Mouse (Mus musculus) heart, postnatal 0 days (tissue): ENCODE results near the gene Zmynd11. TPM values are rescaled to one million over a fixed set of nuclear protein-coding genes. Genes with fewer than 3 reads are reported as not detected.

ENCODE experiments used
- ATAC-seq: fragments of 200-750 bp; cut with Nextera tagmentation; 2 replicates; pipeline ENCODE4 v1.8.0; 2017; ENCODE audit warnings: low read depth, moderate number of reproducible peaks, moderate library complexity; ENCODE audit not compliant: insufficient read depth
- DNase-seq: peaks from one replicate; pipeline ENCODE4 v3.0.0-alpha.2; 2016; ENCODE audit warnings: low spot score
- H3K27ac ChIP-seq: fragments of 300-500 bp; sonication (generic); 2 replicates; pipeline ENCODE4 v1.5.1; 2014; ENCODE audit warnings: low read depth, mild to moderate bottlenecking
- H3K27me3 ChIP-seq: fragments of 300-500 bp; sonication (generic); 2 replicates; pipeline ENCODE4 v1.6.1; 2014; ENCODE audit warnings: low read length, mixed read lengths; ENCODE audit not compliant: control insufficient read depth, insufficient read depth
- H3K36me3 ChIP-seq: fragments of 300-500 bp; sonication (generic); replicated peaks from 2 replicates; pipeline ENCODE4 v1.6.1; 2014; ENCODE audit warnings: low read length, mixed read lengths; ENCODE audit not compliant: control insufficient read depth, insufficient read depth
- H3K4me1 ChIP-seq: fragments of 300-500 bp; sonication (generic); 2 replicates; pipeline ENCODE4 v1.6.1; 2014; ENCODE audit warnings: antibody characterized with exemption; ENCODE audit not compliant: control insufficient read depth, insufficient read depth
- H3K4me2 ChIP-seq: fragments of 300-500 bp; sonication (generic); 2 replicates; pipeline ENCODE4 v1.6.1; 2014; ENCODE audit warnings: low read depth, mild to moderate bottlenecking, low read length, moderate library complexity
- H3K4me3 ChIP-seq: fragments of 300-500 bp; sonication (generic); 2 replicates; pipeline ENCODE4 v1.5.1; 2014; ENCODE audit warnings: low read depth, low read length
- H3K9ac ChIP-seq: fragments of 300-500 bp; sonication (generic); replicated peaks from 2 replicates; pipeline ENCODE4 v1.6.1; 2014; ENCODE audit warnings: low read depth, low read length, mixed read lengths
- H3K9me3 ChIP-seq: fragments of 300-500 bp; sonication (generic); replicated peaks from 2 replicates; pipeline ENCODE4 v1.6.1; 2016; ENCODE audit warnings: low read length; ENCODE audit not compliant: control insufficient read depth
- CTCF ChIP-seq: IDR thresholded peaks from 2 replicates; pipeline ENCODE4 v1.5.1; 2016; ENCODE audit warnings: antibody characterized with exemption, control low read depth, low read depth
- EP300 ChIP-seq: IDR thresholded peaks from 2 replicates; pipeline ENCODE4 v1.6.1; 2016; ENCODE audit warnings: antibody characterized with exemption, low read depth
- WGBS: fragments of 180-500 bp; shearing (Covaris S2); extraction: QIAGEN DNeasy Blood & Tissue Kit; methylation state at CpG from one replicate; pipeline ENCODE4 v1.1.7; 2014; 5-methylcytosine and 5-hydroxymethylcytosine counted together
- polyA plus RNA-seq: library from polyadenylated mRNA; unstranded; fragments of >200 nt; fragmentation: Nextera tagmentation; extraction: Ambion mirVana; gene quantifications from 2 replicates; pipeline ENCODE4 v1.2.1, GENCODE M21; 2015
- total RNA-seq: library from RNA; depleted of rRNA; stranded (reverse); fragments of >200 nt; gene quantifications from 2 replicates; pipeline ENCODE4 v1.2.3, GENCODE M21; 2014; ENCODE audit warnings: low replicate concordance

The Zmynd11 gene
- total and polyA plus RNA-seq, 2 experiments from 2014 or later = 99.9 to 101 TPM

DNA sequence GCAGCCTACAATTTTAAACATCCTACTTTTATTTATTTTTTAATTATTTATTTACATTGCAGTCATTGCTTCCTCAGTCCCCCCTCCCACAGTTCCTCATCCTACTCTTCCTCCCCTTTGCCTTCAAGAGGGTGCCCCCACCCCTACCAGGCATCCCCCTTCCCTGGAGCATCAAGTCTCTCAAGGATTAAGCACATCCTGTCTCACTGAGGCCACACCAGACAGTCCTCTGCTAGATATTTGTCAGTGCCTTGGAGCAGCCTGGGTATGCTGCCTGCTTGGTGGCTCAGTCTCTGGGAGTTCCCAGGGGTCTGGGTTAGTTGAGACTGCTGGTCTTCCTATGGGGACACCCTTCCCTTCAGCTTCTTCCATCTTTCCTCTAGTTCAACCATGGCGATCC is 91.0 kb downstream of the Zmynd11 start:
- WGBS = 100% methylated on average over 1 of the region's 1 CpGs

DNA sequence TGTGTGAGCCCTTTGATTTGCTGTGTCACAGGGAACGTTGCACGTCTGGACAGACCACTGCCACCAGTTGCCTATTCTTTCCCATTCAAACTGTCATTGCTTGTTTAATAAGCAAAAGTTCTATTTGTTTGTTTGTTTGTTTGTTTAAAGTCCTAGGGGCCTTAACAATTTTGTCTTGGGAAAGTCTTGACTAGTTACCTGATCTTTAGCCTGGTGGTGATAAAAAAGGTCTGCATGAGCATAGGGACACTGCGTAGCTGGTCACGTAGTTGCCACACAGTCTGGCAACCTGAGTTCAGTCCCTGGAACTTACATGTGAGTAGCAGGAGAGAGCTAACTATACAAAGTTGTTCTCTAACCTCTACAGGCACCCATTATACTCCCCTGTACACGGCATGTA is 95.9 kb downstream of the Zmynd11 start:
- 86% methylated on average over 5 of the region's 5 CpGs for WGBS
- no peaks in the 10 kb centered on the region for H3K27me3 ChIP-seq
- H3K9ac ChIP-seq = no peak overlapping the region
- DNase-seq = no peak
- no peaks in the 10 kb centered on the region for H3K9me3 ChIP-seq
- no peak for TF ChIP-seq CTCF
- TF ChIP-seq EP300 = no peak
- no peak for ATAC-seq
- no peak overlapping the region for H3K4me3 ChIP-seq
- H3K27ac ChIP-seq = no peak overlapping the region
- no peaks in the 10 kb centered on the region for H3K4me1 ChIP-seq
- H3K4me2 ChIP-seq = no peak overlapping the region
- H3K36me3 ChIP-seq = peaks cover 17% of the 10 kb centered on the region; the same call in 1 of the 2 replicates

More for the DNA sequence above, 91.0 kb downstream of the Zmynd11 start:
- no peaks in the 10 kb centered on the region for H3K4me1 ChIP-seq
- no peak overlapping the region for H3K27ac ChIP-seq
- H3K36me3 ChIP-seq = peaks cover 3% of the 10 kb centered on the region; the same call in 1 of the 2 replicates
- no peaks in the 10 kb centered on the region for H3K27me3 ChIP-seq
- no peaks in the 10 kb centered on the region for H3K9me3 ChIP-seq
- no peak overlapping the region for H3K9ac ChIP-seq
- no peak overlapping the region for H3K4me3 ChIP-seq
- DNase-seq (no peak), ATAC-seq (no peak)
- TF ChIP-seq CTCF (no peak), EP300 (no peak)
- no peak overlapping the region for H3K4me2 ChIP-seq

DNA sequence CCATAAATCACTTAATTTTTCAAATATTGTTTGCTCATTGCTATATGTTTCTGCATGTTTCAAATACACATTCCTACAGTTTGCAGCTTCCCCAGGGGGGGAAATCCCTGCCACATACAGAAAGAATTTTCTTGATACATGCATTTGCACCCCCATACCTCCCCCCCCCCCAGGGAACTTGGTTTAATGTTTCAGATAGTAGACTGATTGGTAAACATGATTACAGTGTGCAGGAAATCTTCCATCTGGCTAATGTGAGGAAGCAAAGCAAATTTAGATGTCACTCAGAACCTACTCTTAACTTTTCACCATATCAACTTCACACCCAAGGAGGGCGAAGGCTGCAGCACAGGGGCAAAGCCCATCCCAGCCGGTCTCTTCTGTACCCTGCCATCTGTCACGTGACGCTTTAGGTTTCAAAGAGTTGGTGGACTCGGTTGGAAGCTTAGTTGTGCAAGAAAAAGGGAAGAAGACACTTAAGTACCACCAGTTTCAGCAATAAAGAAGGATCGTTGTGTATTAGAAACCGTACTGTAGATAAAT is 97.1 kb downstream of the Zmynd11 start:
- DNase-seq (no peak), ATAC-seq (no peak)
- H3K27me3 ChIP-seq = no peaks in the 10 kb centered on the region
- H3K4me2 ChIP-seq = no peak overlapping the region
- no peak overlapping the region for H3K4me3 ChIP-seq
- TF ChIP-seq EP300 = no peak
- no peak overlapping the region for H3K9ac ChIP-seq
- peaks cover 25% of the 10 kb centered on the region for H3K36me3 ChIP-seq
- no peaks in the 10 kb centered on the region for H3K9me3 ChIP-seq
- no peaks in the 10 kb centered on the region for H3K4me1 ChIP-seq
- H3K27ac ChIP-seq = no peak overlapping the region
- WGBS = 62% methylated on average over 7 of the region's 7 CpGs

DNA sequence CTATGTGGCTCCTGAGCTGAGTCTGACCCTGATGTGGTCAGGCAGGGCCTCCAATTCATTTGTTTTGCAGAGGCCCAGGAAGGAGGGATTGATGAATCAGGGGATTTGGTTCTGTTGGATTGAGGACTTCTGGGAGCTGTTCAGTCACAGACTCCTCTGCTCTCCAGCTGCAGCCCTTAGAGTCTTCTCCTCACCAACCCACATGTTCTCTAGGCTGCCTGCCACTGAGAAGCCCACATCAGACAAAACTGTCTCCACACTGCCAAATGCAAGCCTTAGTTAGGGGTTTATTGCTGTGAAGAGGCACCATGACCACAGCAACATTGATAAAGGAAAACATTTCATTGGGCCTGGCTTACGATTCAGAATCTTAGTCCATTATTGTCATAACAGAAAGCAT is 101.5 kb downstream of the Zmynd11 start:
- H3K4me3 ChIP-seq = no peak overlapping the region
- no peaks in the 10 kb centered on the region for H3K4me1 ChIP-seq
- peaks cover 57% of the 10 kb centered on the region for H3K36me3 ChIP-seq
- TF ChIP-seq CTCF (no peak), EP300 (no peak)
- DNase-seq (no peak), ATAC-seq (no peak)
- H3K4me2 ChIP-seq = no peak overlapping the region
- no peak overlapping the region for H3K9ac ChIP-seq
- H3K27ac ChIP-seq = no peak overlapping the region
- no peaks in the 10 kb centered on the region for H3K27me3 ChIP-seq
- 88% methylated on average over 1 of the region's 1 CpGs for WGBS
- no peaks in the 10 kb centered on the region for H3K9me3 ChIP-seq

DNA sequence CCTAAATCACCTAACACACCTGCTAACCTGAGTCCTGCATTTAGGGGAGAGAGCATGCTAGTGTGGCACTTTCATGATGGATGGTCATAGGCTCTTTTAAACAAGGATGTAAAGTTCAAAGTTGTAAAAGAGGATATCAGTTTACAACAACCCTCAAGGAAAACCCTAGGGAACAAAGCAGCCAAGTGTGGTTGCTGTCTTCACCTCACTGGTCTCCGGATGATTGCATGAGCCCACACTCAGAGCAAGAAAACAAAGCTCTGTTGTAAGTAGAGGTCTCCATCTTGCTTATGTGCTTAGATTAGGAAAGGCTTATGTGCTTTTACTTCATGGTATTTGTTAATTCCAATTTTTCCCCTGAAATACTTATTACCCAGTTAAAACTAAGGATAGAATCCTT is 104.4 kb downstream of the Zmynd11 start:
- H3K36me3 ChIP-seq = peaks cover 68% of the 10 kb centered on the region
- DNase-seq (no peak), ATAC-seq (no peak)
- no peak overlapping the region for H3K27ac ChIP-seq
- 69% methylated on average over 1 of the region's 1 CpGs for WGBS
- no peaks in the 10 kb centered on the region for H3K4me1 ChIP-seq
- TF ChIP-seq EP300 = no peak
- no peak for TF ChIP-seq CTCF
- H3K27me3 ChIP-seq = no peaks in the 10 kb centered on the region
- no peaks in the 10 kb centered on the region for H3K9me3 ChIP-seq
- H3K4me3 ChIP-seq = no peak overlapping the region
- H3K4me2 ChIP-seq = no peak overlapping the region
- no peak overlapping the region for H3K9ac ChIP-seq

DNA sequence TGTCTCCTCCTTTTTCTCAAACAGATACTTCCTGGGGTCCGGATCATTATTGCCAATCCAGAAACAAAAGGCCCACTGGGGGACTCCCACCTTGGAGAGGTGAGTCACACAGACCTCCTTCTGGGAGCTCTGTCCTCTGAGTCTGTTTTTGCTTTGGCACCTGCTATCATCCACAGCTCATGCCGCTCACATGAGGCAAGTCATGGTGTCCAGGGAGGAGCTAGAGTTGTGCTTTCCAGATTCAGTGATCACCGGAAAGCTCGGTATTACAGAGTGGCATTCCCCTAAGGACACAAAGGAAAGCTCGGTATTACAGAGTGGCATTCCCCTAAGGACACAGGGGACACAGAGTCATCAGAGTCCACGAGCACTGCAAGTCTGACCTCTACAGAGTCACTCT is 108.5 kb downstream of the Zmynd11 start:
- Histone ChIP-seq H3K27me3 (no peaks in the 10 kb centered on the region), H3K4me2 (no peak overlapping the region), H3K36me3 (peaks cover 40% of the 10 kb centered on the region), H3K27ac (no peak overlapping the region), H3K4me3 (no peak overlapping the region), H3K4me1 (no peaks in the 10 kb centered on the region), H3K9me3 (no peaks in the 10 kb centered on the region), H3K9ac (no peak overlapping the region)
- no peak for ATAC-seq
- no peak for DNase-seq
- TF ChIP-seq EP300 (no peak), CTCF (no peak)
- 84% methylated on average over 6 of the region's 6 CpGs for WGBS
